Mouse (Mus musculus): Measurements from ENCODE around the gene Soat2. TPM values are rescaled to one million over a fixed set of nuclear protein-coding genes. Genes with fewer than 3 reads are reported as not detected.

The Soat2 gene
- polyA plus RNA-seq, 1 experiment, result 0.14 TPM

- H3K4me1 ChIP-seq (ENCODE audit: control insufficient read depth, insufficient read depth, low read length), result peaks cover 13% of the 10 kb centered on the region
- no peaks in the 10 kb centered on the region for H3K36me3 ChIP-seq (ENCODE audit: control insufficient read depth, insufficient read depth, low read length)
- TF ChIP-seq CTCF (IDR thresholded peaks at IDR 0.05; ENCODE audit: control insufficient read depth, insufficient read depth, insufficient replicate concordance, low read depth, low read length) (no peak), POLR2A (IDR thresholded peaks at IDR 0.05; ENCODE audit: control insufficient read depth, low read depth, low read length) (0 out of 2 replicates have a peak, but pooled peaks have one; percentile 13)
- peak overlapping the region; percentile 89 for H3K27ac ChIP-seq (ENCODE audit: control insufficient read depth, insufficient read depth, low read depth, low read length)
- H3K4me3 ChIP-seq (ENCODE audit: control insufficient read depth, low read depth, low read length), result peak overlapping the region; percentile 94
- no peaks in the 10 kb centered on the region for H3K27me3 ChIP-seq (ENCODE audit: control insufficient read depth, insufficient read depth, low read length)
These were observed 53.6 kb downstream of the Soat2 start for GRCm38 (mm10) chr15:102203835-102204381.

DNA sequence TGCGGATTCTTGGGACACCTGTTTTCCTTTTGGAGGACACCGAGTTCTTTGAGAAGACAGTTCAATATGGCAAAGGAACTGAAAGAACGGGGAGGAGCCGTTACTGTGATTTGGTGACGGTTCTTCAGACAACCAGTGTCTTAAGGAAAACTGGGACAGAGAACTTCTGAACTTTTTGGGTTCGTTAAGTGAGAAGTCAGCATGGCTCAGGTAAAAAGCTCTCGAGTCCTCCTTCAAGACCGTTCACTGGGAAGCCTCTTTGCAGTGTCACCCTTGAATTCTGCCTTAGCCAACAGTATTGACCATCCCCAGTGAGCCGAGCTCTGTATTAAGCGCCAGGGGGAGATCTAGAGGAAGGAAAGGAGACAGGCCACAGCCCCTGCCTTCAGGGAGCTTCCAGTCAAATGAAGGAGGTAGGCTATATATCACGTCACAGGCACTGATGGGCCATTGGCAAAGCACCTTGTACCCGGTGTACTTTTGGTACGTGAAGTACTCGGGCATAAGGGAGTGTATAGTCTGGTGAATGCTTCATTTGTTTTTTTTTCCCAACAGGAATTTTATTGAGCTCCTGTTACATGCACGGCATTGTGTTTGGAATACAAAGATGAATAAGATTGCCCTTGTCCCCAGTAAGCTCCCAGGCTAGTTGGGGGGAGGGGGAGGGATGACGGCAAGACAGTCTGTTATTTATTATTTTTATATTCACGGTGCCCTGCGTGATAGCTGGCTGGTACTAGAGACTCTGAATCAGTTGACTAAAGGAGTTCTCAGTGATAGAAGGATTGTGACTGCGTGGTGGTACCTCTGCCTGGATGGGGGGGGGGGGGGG lies 54.6 kb downstream of the Soat2 start, which contains the start of gene Csad:
Gene Csad, minus strand, starts transcription at position 51 of the 832 bp plus-strand sequence.
- H3K36me3 ChIP-seq (ENCODE audit: control insufficient read depth, insufficient read depth, low read length), result no peaks in the 10 kb centered on the region
- H3K4me1 ChIP-seq (ENCODE audit: control insufficient read depth, insufficient read depth, low read length), result peaks cover 13% of the 10 kb centered on the region
- peak within 1 kb of the TSS; percentile 94 for H3K4me3 ChIP-seq (ENCODE audit: control insufficient read depth, low read depth, low read length)
- H3K27me3 ChIP-seq (ENCODE audit: control insufficient read depth, insufficient read depth, low read length), result no peaks in the 10 kb centered on the region
- H3K27ac ChIP-seq (ENCODE audit: control insufficient read depth, insufficient read depth, low read depth, low read length), result peak within 1 kb of the TSS; percentile 89
- TF ChIP-seq POLR2A (IDR thresholded peaks at IDR 0.05; ENCODE audit: control insufficient read depth, low read depth, low read length) (no peak), CTCF (IDR thresholded peaks at IDR 0.05; ENCODE audit: control insufficient read depth, insufficient read depth, insufficient replicate concordance, low read depth, low read length) (no peak)

DNA sequence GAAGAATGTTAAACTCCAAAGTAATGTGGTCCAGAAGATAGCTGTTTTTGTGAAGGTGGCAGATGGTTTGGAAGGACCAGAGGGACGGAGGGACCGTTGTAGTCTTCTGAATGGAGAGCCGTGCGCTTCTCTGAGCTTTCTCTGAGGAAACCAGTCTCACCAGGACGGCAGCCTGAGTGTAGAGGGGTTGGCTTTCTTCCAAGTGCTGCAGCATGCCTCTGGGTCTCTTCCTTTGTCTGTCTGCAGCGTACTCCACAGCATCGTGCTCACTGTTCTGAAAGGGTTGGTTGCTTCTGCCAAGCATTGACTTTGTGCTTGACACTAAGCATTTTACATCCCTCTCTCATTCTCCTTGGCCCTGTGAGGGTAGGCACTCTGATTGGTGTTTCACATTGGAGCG lies 55.5 kb downstream of the Soat2 start:
- Histone ChIP-seq H3K27me3 (ENCODE audit: control insufficient read depth, insufficient read depth, low read length) (no peaks in the 10 kb centered on the region), H3K27ac (ENCODE audit: control insufficient read depth, insufficient read depth, low read depth, low read length) (no peak overlapping the region), H3K4me1 (ENCODE audit: control insufficient read depth, insufficient read depth, low read length) (peaks cover 13% of the 10 kb centered on the region), H3K36me3 (ENCODE audit: control insufficient read depth, insufficient read depth, low read length) (no peaks in the 10 kb centered on the region), H3K4me3 (ENCODE audit: control insufficient read depth, low read depth, low read length) (no peak overlapping the region)
- TF ChIP-seq POLR2A (IDR thresholded peaks at IDR 0.05; ENCODE audit: control insufficient read depth, low read depth, low read length) (no peak), CTCF (IDR thresholded peaks at IDR 0.05; ENCODE audit: control insufficient read depth, insufficient read depth, insufficient replicate concordance, low read depth, low read length) (no peak)

GRCm38 (mm10) chr15:102207351-102207750 lies 57.0 kb downstream of the Soat2 start:
- Histone ChIP-seq H3K36me3 (ENCODE audit: control insufficient read depth, insufficient read depth, low read length) (no peaks in the 10 kb centered on the region), H3K4me3 (ENCODE audit: control insufficient read depth, low read depth, low read length) (no peak overlapping the region), H3K27me3 (ENCODE audit: control insufficient read depth, insufficient read depth, low read length) (no peaks in the 10 kb centered on the region), H3K27ac (ENCODE audit: control insufficient read depth, insufficient read depth, low read depth, low read length) (no peak overlapping the region), H3K4me1 (ENCODE audit: control insufficient read depth, insufficient read depth, low read length) (peaks cover 13% of the 10 kb centered on the region)
- no peak for TF ChIP-seq CTCF (IDR thresholded peaks at IDR 0.05; ENCODE audit: control insufficient read depth, insufficient read depth, insufficient replicate concordance, low read depth, low read length)

DNA sequence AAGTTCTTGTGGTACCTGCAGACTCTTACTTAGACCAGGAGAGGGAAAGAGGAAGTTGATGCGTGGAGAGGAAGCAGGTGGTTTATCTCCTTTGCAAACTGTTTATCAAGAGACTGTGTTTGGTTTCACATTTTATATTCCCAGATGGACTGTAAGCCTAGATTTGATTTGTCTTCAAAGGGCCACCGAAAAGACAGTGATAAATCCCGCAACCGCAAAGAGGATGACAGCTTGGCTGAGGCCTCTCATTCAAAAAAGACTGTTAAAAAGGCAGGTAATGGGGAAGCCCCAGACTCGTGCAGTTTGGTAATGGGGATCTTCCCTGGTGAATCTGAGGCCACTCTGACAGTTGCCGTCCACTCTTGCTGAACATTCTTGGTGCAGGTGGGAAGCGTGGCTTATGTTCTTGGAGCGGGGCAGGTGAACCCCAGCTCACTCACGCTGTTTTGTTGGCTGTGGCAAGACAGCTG lies 57.8 kb downstream of the Soat2 start:
- Histone ChIP-seq H3K4me3 (ENCODE audit: control insufficient read depth, low read depth, low read length) (no peak overlapping the region), H3K36me3 (ENCODE audit: control insufficient read depth, insufficient read depth, low read length) (no peaks in the 10 kb centered on the region), H3K27me3 (ENCODE audit: control insufficient read depth, insufficient read depth, low read length) (no peaks in the 10 kb centered on the region), H3K4me1 (ENCODE audit: control insufficient read depth, insufficient read depth, low read length) (peaks cover 9% of the 10 kb centered on the region), H3K27ac (ENCODE audit: control insufficient read depth, insufficient read depth, low read depth, low read length) (no peak overlapping the region)
- TF ChIP-seq POLR2A (IDR thresholded peaks at IDR 0.05; ENCODE audit: control insufficient read depth, low read depth, low read length) (no peak), CTCF (IDR thresholded peaks at IDR 0.05; ENCODE audit: control insufficient read depth, insufficient read depth, insufficient replicate concordance, low read depth, low read length) (no peak)

DNA sequence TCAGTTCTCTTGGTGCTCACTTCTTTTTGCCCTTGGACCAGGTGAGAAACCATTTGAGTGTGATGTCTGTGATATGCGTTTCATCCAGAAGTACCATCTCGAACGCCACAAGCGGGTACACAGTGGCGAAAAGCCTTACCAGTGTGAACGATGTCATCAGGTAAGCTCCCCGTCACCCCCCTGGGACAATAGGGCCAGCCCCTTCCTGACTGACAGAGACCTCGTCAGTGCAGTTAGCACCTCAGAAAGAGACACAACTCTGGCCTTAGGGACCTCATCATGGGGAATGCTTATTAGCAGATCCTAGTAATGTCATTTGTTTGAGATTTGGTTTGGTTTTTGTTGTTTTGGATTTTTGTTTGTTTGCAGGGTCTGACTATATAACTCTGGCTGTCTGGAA lies 58.8 kb downstream of the Soat2 start:
- TF ChIP-seq CTCF (IDR thresholded peaks at IDR 0.05; ENCODE audit: control insufficient read depth, insufficient read depth, insufficient replicate concordance, low read depth, low read length) (no peak), POLR2A (IDR thresholded peaks at IDR 0.05; ENCODE audit: control insufficient read depth, low read depth, low read length) (no peak)
- Histone ChIP-seq H3K4me3 (ENCODE audit: control insufficient read depth, low read depth, low read length) (no peak overlapping the region), H3K4me1 (ENCODE audit: control insufficient read depth, insufficient read depth, low read length) (peaks cover 8% of the 10 kb centered on the region), H3K36me3 (ENCODE audit: control insufficient read depth, insufficient read depth, low read length) (no peaks in the 10 kb centered on the region), H3K27ac (ENCODE audit: control insufficient read depth, insufficient read depth, low read depth, low read length) (no peak overlapping the region), H3K27me3 (ENCODE audit: control insufficient read depth, insufficient read depth, low read length) (no peaks in the 10 kb centered on the region)

DNA sequence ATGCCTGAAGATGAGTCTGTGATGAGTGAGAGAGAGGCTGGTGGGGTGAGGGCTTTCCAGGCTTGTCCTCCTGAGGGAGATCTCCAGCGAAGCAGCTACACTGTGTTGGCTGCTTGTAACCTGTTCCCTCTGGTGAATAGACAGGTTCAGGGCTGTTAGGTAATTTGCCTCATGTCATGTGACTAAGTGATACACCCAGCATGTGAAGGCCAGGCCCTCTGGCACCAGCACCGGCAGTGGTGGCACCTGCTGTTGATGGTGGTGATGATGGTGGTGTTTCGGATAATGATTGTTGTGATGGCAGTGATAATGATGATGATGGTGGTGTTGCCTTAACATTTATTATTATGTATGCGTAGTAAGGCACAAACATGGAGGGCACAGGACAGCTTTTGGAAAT lies 60.5 kb downstream of the Soat2 start:
- H3K27ac ChIP-seq (ENCODE audit: control insufficient read depth, insufficient read depth, low read depth, low read length), result no peak overlapping the region
- no peak overlapping the region for H3K4me3 ChIP-seq (ENCODE audit: control insufficient read depth, low read depth, low read length)
- no peaks in the 10 kb centered on the region for H3K36me3 ChIP-seq (ENCODE audit: control insufficient read depth, insufficient read depth, low read length)

More for the DNA sequence above, 60.5 kb downstream of the Soat2 start:
- no peaks in the 10 kb centered on the region for H3K27me3 ChIP-seq (ENCODE audit: control insufficient read depth, insufficient read depth, low read length)
- no peaks in the 10 kb centered on the region; the same call in 1 of the 2 replicates for H3K4me1 ChIP-seq (ENCODE audit: control insufficient read depth, insufficient read depth, low read length)
- TF ChIP-seq POLR2A (IDR thresholded peaks at IDR 0.05; ENCODE audit: control insufficient read depth, low read depth, low read length) (no peak), CTCF (IDR thresholded peaks at IDR 0.05; ENCODE audit: control insufficient read depth, insufficient read depth, insufficient replicate concordance, low read depth, low read length) (no peak)
